9 mouse cellular contexts compared by ENCODE assay signal in the genomic region with DNA sequence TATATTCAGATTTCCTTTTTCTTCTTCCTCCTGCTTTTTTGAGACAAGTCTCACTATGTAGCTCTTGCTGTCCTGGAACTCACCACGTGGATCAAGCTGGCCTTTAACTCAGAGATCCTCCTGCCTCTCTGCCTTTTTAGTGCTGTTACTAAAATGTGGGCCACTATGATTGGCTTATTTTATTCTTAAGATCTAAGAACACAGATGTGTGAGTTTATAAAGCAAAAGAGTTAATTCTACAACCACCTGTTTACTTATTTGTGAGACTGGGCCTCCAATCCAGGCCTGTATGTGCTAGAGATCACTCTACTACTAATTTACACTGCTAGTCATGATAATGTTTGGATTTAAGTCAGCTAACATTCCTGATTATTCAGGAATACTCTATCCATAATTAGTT. TPM values are rescaled to one million over a fixed set of nuclear protein-coding genes. Genes with fewer than 3 reads are reported as not detected.
A peak's percentile ranks its signal among the peaks of the same experiment; 100 is the strongest.
DNase-seq lines count a peak whose midpoint lies in the region; ATAC-seq lines count a peak whose summit lies in the region.
"Had no signal": no experiment of that assay in that cellular context is flagged by ENCODE, and none has a peak within 500 bp of the region (broad histone marks: within the 10 kb centered on the region; RNA-seq: fewer than 3 reads in every experiment).

No protein-coding gene starts in this region.

- H3K27ac ChIP-seq in liver, embryonic 11.5 days (ENCODE audit: low read depth, low read length), result peak overlapping the region; percentile 99; the same call in 1 of the 2 replicates
- peak overlapping the region; percentile 99 for H3K27ac ChIP-seq in forebrain, embryonic 11.5 days (ENCODE audit: low read depth, low read length)
- peak overlapping the region; percentile 100 for H3K27ac ChIP-seq in limb, embryonic 10.5 days
- H3K27ac ChIP-seq in neural tube, embryonic 15.5 days (replicated peaks), result peak overlapping the region; percentile 99

- H3K4me1 ChIP-seq in liver, embryonic 11.5 days (replicated peaks; ENCODE audit: control insufficient read depth, insufficient read depth, low read length), result peaks cover 46% of the 10 kb centered on the region
- H3K4me1 ChIP-seq in forebrain, embryonic 11.5 days (replicated peaks; ENCODE audit: control insufficient read depth, insufficient read depth, low read length), result peaks cover 24% of the 10 kb centered on the region
- H3K4me1 ChIP-seq in limb, embryonic 10.5 days, result peaks cover 48% of the 10 kb centered on the region
- peaks cover 27% of the 10 kb centered on the region for H3K4me1 ChIP-seq in neural tube, embryonic 15.5 days

- H3K9ac ChIP-seq in liver, embryonic 11.5 days (ENCODE audit: low read depth, low read length), result peak overlapping the region; percentile 54
- peak overlapping the region; percentile 27; the same call in 1 of the 2 replicates for H3K9ac ChIP-seq in forebrain, embryonic 11.5 days (ENCODE audit: low read length)
- H3K9ac ChIP-seq in neural tube, embryonic 15.5 days (replicated peaks), result no peak overlapping the region

- no peaks in the 10 kb centered on the region for H3K9me3 ChIP-seq in liver, embryonic 11.5 days (ENCODE audit: control insufficient read depth, low read length)
- no peaks in the 10 kb centered on the region for H3K9me3 ChIP-seq in forebrain, embryonic 11.5 days (ENCODE audit: control insufficient read depth, low read length)
- H3K9me3 ChIP-seq in limb, embryonic 10.5 days (replicated peaks), result no peaks in the 10 kb centered on the region
- H3K9me3 ChIP-seq in neural tube, embryonic 15.5 days (replicated peaks), result no peaks in the 10 kb centered on the region

- ATAC-seq in liver, embryonic 11.5 days (replicated peaks; ENCODE audit: low FRiP score), result no peak
- ATAC-seq in forebrain, embryonic 11.5 days (replicated peaks; ENCODE audit: low FRiP score), result no peak
- ATAC-seq in neural tube, embryonic 15.5 days (ENCODE audit: low FRiP score), result no peak

- DNase-seq in liver, embryonic 11.5 days (ENCODE audit: low spot score), result no peak
- no peak for DNase-seq in liver
- DNase-seq in forebrain, embryonic 11.5 days (ENCODE audit: low spot score), result peak; percentile 5
- DNase-seq in limb, embryonic 10.5 days (ENCODE audit: low spot score), result no peak
- no peak for DNase-seq in left cerebral cortex, postnatal 36 days (ENCODE audit: low spot score in 2 of 2)
- no peak for DNase-seq in adrenal gland, postnatal 4 days (ENCODE audit: low spot score in 2 of 2)
- DNase-seq in right cerebral cortex, postnatal 36 days (ENCODE audit: low spot score in 2 of 2), result no peak
- DNase-seq: gastrocnemius, postnatal 10 days had no signal

- intact Hi-C loops in left cerebral cortex, postnatal 36 days (cut with DNase I), result loop anchor here (5.0 kb wide), 2 partner anchors 34 to 129 kb away; a partner anchor contains a TSS

- peaks cover 10% of the 10 kb centered on the region for H3K36me3 ChIP-seq in liver, embryonic 11.5 days (ENCODE audit: control insufficient read depth, insufficient read depth, low read length)
- no peaks in the 10 kb centered on the region; the same call in 1 of the 2 replicates for H3K36me3 ChIP-seq in forebrain, embryonic 11.5 days (ENCODE audit: control insufficient read depth, insufficient read depth, low read length)
- peaks cover 25% of the 10 kb centered on the region for H3K36me3 ChIP-seq in limb, embryonic 10.5 days
- 0 out of 2 replicates have a peak, but pooled peaks cover 3% of the 10 kb centered on the region for H3K36me3 ChIP-seq in neural tube, embryonic 15.5 days

- H3K4me3 ChIP-seq in liver, embryonic 11.5 days (ENCODE audit: low read depth, low read length), result no peak overlapping the region
- H3K4me3 ChIP-seq in forebrain, embryonic 11.5 days (ENCODE audit: low read depth, low read length), result no peak overlapping the region
- H3K4me3 ChIP-seq in limb, embryonic 10.5 days, result peak overlapping the region; percentile 97; the same call in 1 of the 2 replicates
- H3K4me3 ChIP-seq in neural tube, embryonic 15.5 days (replicated peaks), result no peak overlapping the region

- H3K4me2 ChIP-seq in liver, embryonic 11.5 days, result peak overlapping the region; percentile 95; the same call in 1 of the 2 replicates
- H3K4me2 ChIP-seq in forebrain, embryonic 11.5 days (ENCODE audit: low read depth, low read length, severe bottlenecking), result no peak overlapping the region
- H3K4me2 ChIP-seq in neural tube, embryonic 15.5 days, result peak overlapping the region; percentile 64

- H3K27me3 ChIP-seq in liver, embryonic 11.5 days (replicated peaks; ENCODE audit: control insufficient read depth, insufficient read depth, low read length), result no peaks in the 10 kb centered on the region
- H3K27me3 ChIP-seq in forebrain, embryonic 11.5 days (ENCODE audit: control insufficient read depth, insufficient read depth, low read length), result no peaks in the 10 kb centered on the region
- no peaks in the 10 kb centered on the region for H3K27me3 ChIP-seq in limb, embryonic 10.5 days (ENCODE audit: low read depth, poor library complexity, severe bottlenecking)
- H3K27me3 ChIP-seq in neural tube, embryonic 15.5 days (replicated peaks), result no peaks in the 10 kb centered on the region

- 54% methylated on average over 1 of the region's 1 CpGs for WGBS in liver, embryonic 11.5 days
- 27% methylated on average over 1 of the region's 1 CpGs for WGBS in forebrain, embryonic 11.5 days
- WGBS in limb, embryonic 10.5 days, result 53% methylated on average over 1 of the region's 1 CpGs
- 54% methylated on average over 1 of the region's 1 CpGs for WGBS in neural tube, embryonic 15.5 days

RNA-seq across cellular contexts. Expression of a gene that starts 1.2 kb away (rescaled TPM):
- 302 and 334 TPM in 2 replicates for polyA plus RNA-seq in liver, embryonic 11.5 days (2014; fragmentation: Nextera tagmentation; extraction: Ambion mirVana)
- 781 and 793 TPM in 2 replicates for polyA plus RNA-seq in forebrain, embryonic 11.5 days (2014; fragmentation: Nextera tagmentation; extraction: Ambion mirVana)
- 565 and 690 TPM in 2 replicates for polyA plus RNA-seq in limb, embryonic 10.5 days (2016; fragmentation: Nextera tagmentation; extraction: Ambion mirVana)
- polyA plus RNA-seq in neural tube, embryonic 15.5 days (2015; fragmentation: Nextera tagmentation; extraction: Ambion mirVana), result 375 and 397 TPM in 2 replicates
- 100 to 1,000 TPM; 259 to 289 TPM for total RNA-seq in left cerebral cortex, postnatal 36 days (2021)
- 100 to 1,000 TPM; 708 to 756 TPM for total RNA-seq in adrenal gland, postnatal 4 days (2021)
